Mouse (Mus musculus) spleen, postnatal 14 days (tissue): ENCODE results near the gene Gm10945.

Source experiments
- DNase-seq, 2 experiments: peaks; one replicate each; pipeline ENCODE4 v3.0.0; 2021 to 2022; ENCODE audit warnings: low spot score in 2 of 2

The Gm10945 gene

GRCm38 (mm10) chr10:6761287-6761811, at the start of gene Gm10945:
Gm10945 (minus strand) TSS chr10:6761761.
- no peak for DNase-seq

DNA sequence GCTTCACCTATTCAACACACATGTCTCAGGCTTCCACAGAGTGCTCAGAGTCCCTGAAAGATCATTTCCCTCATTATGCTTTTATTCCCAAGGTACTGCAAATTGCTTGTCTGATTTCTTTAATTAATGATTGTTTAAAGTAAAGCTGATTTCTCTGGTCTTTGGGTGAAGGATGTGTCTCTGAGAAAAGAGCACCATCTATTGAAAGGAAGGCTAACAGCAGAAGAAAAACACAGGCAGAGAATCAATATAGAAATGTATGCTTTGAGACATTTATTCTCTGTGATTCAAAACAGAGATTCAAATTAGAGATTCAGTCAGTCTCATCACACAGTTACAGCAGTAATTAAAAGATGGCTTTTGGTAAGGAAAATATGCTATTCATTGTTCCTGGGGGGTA, 28.7 kb upstream of the Gm10945 start:
- DNase-seq = no peak

DNA sequence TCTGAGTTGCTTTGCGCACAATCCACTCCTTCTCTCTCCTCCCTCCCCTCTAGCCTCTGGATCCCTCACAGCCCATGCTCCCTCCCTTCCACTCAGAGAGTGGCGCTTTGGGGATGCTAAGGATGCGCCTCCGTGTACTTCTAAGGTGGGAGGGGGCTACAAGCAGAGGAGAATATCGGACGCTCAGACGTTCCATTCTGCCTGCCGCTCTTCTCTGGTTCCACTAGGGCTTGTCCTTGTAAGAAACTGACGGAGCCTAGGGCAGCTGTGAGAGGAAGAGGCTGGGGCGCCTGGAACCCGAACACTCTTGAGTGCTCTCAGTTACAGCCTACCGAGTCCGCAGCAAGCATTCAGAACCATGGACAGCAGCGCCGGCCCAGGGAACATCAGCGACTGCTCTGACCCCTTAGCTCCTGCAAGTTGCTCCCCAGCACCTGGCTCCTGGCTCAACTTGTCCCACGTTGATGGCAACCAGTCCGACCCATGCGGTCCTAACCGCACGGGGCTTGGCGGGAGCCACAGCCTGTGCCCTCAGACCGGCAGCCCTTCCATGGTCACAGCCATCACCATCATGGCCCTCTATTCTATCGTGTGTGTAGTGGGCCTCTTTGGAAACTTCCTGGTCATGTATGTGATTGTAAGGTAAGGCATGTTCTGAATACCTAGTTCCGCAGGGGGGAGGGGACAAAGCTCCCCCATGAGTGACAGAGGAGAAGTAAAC, 27.1 kb upstream of the Gm10945 start:
- no peak for DNase-seq

- DNase-seq = no peak
Measured at GRCm38 (mm10) chr10:6758206-6758605, 3.4 kb downstream of the Gm10945 start, which contains the start of gene Oprm1. Oprm1 (plus strand) TSS chr10:6758506.

GRCm38 (mm10) chr10:6753375-6753774, 8.2 kb downstream of the Gm10945 start:
- DNase-seq = no peak

- no peak for DNase-seq
Measured at GRCm38 (mm10) chr10:6728469-6728868, 33.1 kb downstream of the Gm10945 start.

- DNase-seq = no peak
Measured at GRCm38 (mm10) chr10:6723765-6724164, 37.8 kb downstream of the Gm10945 start.

- DNase-seq = no peak
Measured at GRCm38 (mm10) chr10:6717181-6717948, 44.2 kb downstream of the Gm10945 start.

GRCm38 (mm10) chr10:6705226-6705885, 56.2 kb downstream of the Gm10945 start:
- no peak for DNase-seq

GRCm38 (mm10) chr10:6694218-6694850, 67.2 kb downstream of the Gm10945 start:
- DNase-seq = no peak
